Mouse (Mus musculus): ENCODE data around the gene Sema6c. TPM values are rescaled to one million over a fixed set of nuclear protein-coding genes. Genes with fewer than 3 reads are reported as not detected.
"Not testable (repeated sequence)": the region's sequence is repeated elsewhere in the genome, so short reads cannot be mapped to it uniquely, and the experiment has no call there.

The Sema6c gene
- polyA plus RNA-seq (2015; fragmentation: Nextera tagmentation; extraction: Ambion mirVana) = 33.1 and 42.6 TPM in 2 replicates

GRCm38 (mm10) chr3:95159987-95160963, at the start of gene Sema6c:
Sema6c (plus strand) TSS chr3:95160457.
- Histone ChIP-seq H3K36me3 (replicated peaks) (0 out of 2 replicates have a peak, but pooled peaks cover 3% of the 10 kb centered on the region), H3K4me2 (peak within 1 kb of the TSS; percentile 81)
- WGBS = under 1% methylated on average over 66 of the region's 66 CpGs

GRCm38 (mm10) chr3:95110911-95111726, 49.1 kb upstream of the Sema6c start, which contains the start of gene Vps72:
Vps72 (plus strand) TSS chr3:95111022.
- Histone ChIP-seq H3K9ac (peak within 1 kb of the TSS; percentile 72), H3K27me3 (replicated peaks) (no peaks in the 10 kb centered on the region), H3K4me2 (peak within 1 kb of the TSS; percentile 52), H3K4me3 (peak within 1 kb of the TSS; percentile 74), H3K36me3 (replicated peaks) (peaks cover 12% of the 10 kb centered on the region; the same call in 1 of the 2 replicates), H3K9me3 (no peaks in the 10 kb centered on the region), H3K27ac (peak within 1 kb of the TSS; percentile 94), H3K4me1 (peaks cover 16% of the 10 kb centered on the region)
- WGBS = under 1% methylated on average over 54 of the region's 54 CpGs
- ATAC-seq (replicated peaks) = peak; percentile 75

More at GRCm38 (mm10) chr3:95159987-95160963, at the start of gene Sema6c:
- Histone ChIP-seq H3K4me1 (peaks cover 38% of the 10 kb centered on the region), H3K4me3 (peak within 1 kb of the TSS; percentile 71), H3K27me3 (replicated peaks) (no peaks in the 10 kb centered on the region), H3K9ac (peak within 1 kb of the TSS; percentile 64), H3K9me3 (no peaks in the 10 kb centered on the region), H3K27ac (peak within 1 kb of the TSS; percentile 81)
- peak; percentile 97 for ATAC-seq (replicated peaks)

- H3K4me3 ChIP-seq = no peak overlapping the region
These were observed 47.5 kb upstream of the Sema6c start for GRCm38 (mm10) chr3:95112760-95113159.

GRCm38 (mm10) chr3:95117751-95118150, 42.5 kb upstream of the Sema6c start:
- WGBS = 94% methylated on average over 2 of the region's 2 CpGs
- H3K27me3 ChIP-seq (replicated peaks) = no peaks in the 10 kb centered on the region
- peaks cover 57% of the 10 kb centered on the region for H3K36me3 ChIP-seq (replicated peaks)
- ATAC-seq (replicated peaks) = no peak
- H3K4me1 ChIP-seq = peaks cover 6% of the 10 kb centered on the region
- H3K4me3 ChIP-seq = no peak overlapping the region
- no peaks in the 10 kb centered on the region for H3K9me3 ChIP-seq
- no peak overlapping the region for H3K9ac ChIP-seq
- no peak overlapping the region for H3K4me2 ChIP-seq
- H3K27ac ChIP-seq = no peak overlapping the region

More at GRCm38 (mm10) chr3:95112760-95113159, 47.5 kb upstream of the Sema6c start:
- H3K9ac ChIP-seq = no peak overlapping the region
- peaks cover 16% of the 10 kb centered on the region for H3K4me1 ChIP-seq
- no peak for ATAC-seq (replicated peaks)
- H3K27me3 ChIP-seq (replicated peaks) = no peaks in the 10 kb centered on the region
- no peaks in the 10 kb centered on the region for H3K9me3 ChIP-seq
- peaks cover 15% of the 10 kb centered on the region for H3K36me3 ChIP-seq (replicated peaks)
- 95% methylated on average over 1 of the region's 1 CpGs for WGBS
- peak overlapping the region; percentile 52; the same call in 1 of the 2 replicates for H3K4me2 ChIP-seq
- H3K27ac ChIP-seq = no peak overlapping the region

- no peak for ATAC-seq (replicated peaks)
These were observed 38.7 kb upstream of the Sema6c start for GRCm38 (mm10) chr3:95121580-95121979.

GRCm38 (mm10) chr3:95124246-95124645, 36.0 kb upstream of the Sema6c start, which contains the start of gene Tmod4:
Tmod4 (plus strand) TSS chr3:95124476.
- no peaks in the 10 kb centered on the region for H3K9me3 ChIP-seq
- peaks cover 32% of the 10 kb centered on the region for H3K36me3 ChIP-seq (replicated peaks)
- H3K4me3 ChIP-seq = no peak within 1 kb of the TSS
- no peak within 1 kb of the TSS for H3K27ac ChIP-seq
- no peak within 1 kb of the TSS for H3K4me2 ChIP-seq
- ATAC-seq (replicated peaks) = no peak; the same call in 1 of the 2 replicates
- WGBS = 60% methylated on average over 6 of the region's 6 CpGs
- H3K9ac ChIP-seq = no peak within 1 kb of the TSS
- no peaks in the 10 kb centered on the region for H3K27me3 ChIP-seq (replicated peaks)
- H3K4me1 ChIP-seq = no peaks in the 10 kb centered on the region

More at GRCm38 (mm10) chr3:95121580-95121979, 38.7 kb upstream of the Sema6c start:
- Histone ChIP-seq H3K4me2 (no peak overlapping the region), H3K27ac (no peak overlapping the region), H3K9ac (no peak overlapping the region), H3K9me3 (no peaks in the 10 kb centered on the region), H3K36me3 (replicated peaks) (peaks cover 49% of the 10 kb centered on the region), H3K27me3 (replicated peaks) (no peaks in the 10 kb centered on the region), H3K4me1 (no peaks in the 10 kb centered on the region), H3K4me3 (no peak overlapping the region)
- 84% methylated on average over 6 of the region's 6 CpGs for WGBS

- Histone ChIP-seq H3K27ac (no peak overlapping the region), H3K9me3 (no peaks in the 10 kb centered on the region), H3K9ac (no peak overlapping the region), H3K4me3 (no peak overlapping the region), H3K4me2 (no peak overlapping the region), H3K27me3 (replicated peaks) (no peaks in the 10 kb centered on the region), H3K36me3 (replicated peaks) (peaks cover 29% of the 10 kb centered on the region), H3K4me1 (no peaks in the 10 kb centered on the region)
- no peak for ATAC-seq (replicated peaks)
- WGBS = 28% methylated on average over 5 of the region's 5 CpGs
These were observed 35.3 kb upstream of the Sema6c start for GRCm38 (mm10) chr3:95124972-95125371.

- Histone ChIP-seq H3K27ac (no peak overlapping the region), H3K4me2 (no peak overlapping the region), H3K27me3 (replicated peaks) (no peaks in the 10 kb centered on the region), H3K36me3 (replicated peaks) (peaks cover 4% of the 10 kb centered on the region; the same call in 1 of the 2 replicates), H3K9me3 (no peaks in the 10 kb centered on the region), H3K4me1 (peaks cover 7% of the 10 kb centered on the region), H3K4me3 (no peak overlapping the region), H3K9ac (no peak overlapping the region)
- WGBS = 51% methylated on average over 6 of the region's 6 CpGs
- no peak for ATAC-seq (replicated peaks)
These were observed 31.0 kb upstream of the Sema6c start for GRCm38 (mm10) chr3:95129226-95129651.

- Histone ChIP-seq H3K27me3 (replicated peaks) (no peaks in the 10 kb centered on the region), H3K9ac (no peak overlapping the region), H3K27ac (no peak overlapping the region), H3K4me1 (peaks cover 10% of the 10 kb centered on the region), H3K36me3 (replicated peaks) (peaks cover 4% of the 10 kb centered on the region; the same call in 1 of the 2 replicates), H3K4me2 (no peak overlapping the region), H3K9me3 (no peaks in the 10 kb centered on the region), H3K4me3 (no peak overlapping the region)
- ATAC-seq (replicated peaks) = no peak
- WGBS = 95% methylated on average over 5 of the region's 5 CpGs
These were observed 30.2 kb upstream of the Sema6c start for GRCm38 (mm10) chr3:95130081-95130480.

GRCm38 (mm10) chr3:95132389-95132788, 27.9 kb upstream of the Sema6c start:
- H3K4me2 ChIP-seq; ATAC-seq (replicated peaks); H3K36me3 ChIP-seq (replicated peaks); H3K27ac ChIP-seq; H3K9me3 ChIP-seq; H3K27me3 ChIP-seq (replicated peaks); H3K9ac ChIP-seq: not testable (repeated sequence)
- H3K4me1 ChIP-seq = peaks cover 28% of the 10 kb centered on the region
- 90% methylated on average over 2 of the region's 2 CpGs for WGBS
- peak overlapping the region; percentile 69; the same call in 1 of the 2 replicates for H3K4me3 ChIP-seq

GRCm38 (mm10) chr3:95133176-95133575, 27.1 kb upstream of the Sema6c start:
- peak overlapping the region; percentile 87 for H3K4me2 ChIP-seq
- peak overlapping the region; percentile 63 for H3K9ac ChIP-seq
- WGBS = 56% methylated on average over 11 of the region's 11 CpGs
- H3K27me3 ChIP-seq (replicated peaks) = no peaks in the 10 kb centered on the region
- H3K4me1 ChIP-seq = peaks cover 28% of the 10 kb centered on the region
- peak; percentile 24 for ATAC-seq (replicated peaks)
- peaks cover 4% of the 10 kb centered on the region; the same call in 1 of the 2 replicates for H3K36me3 ChIP-seq (replicated peaks)
- H3K4me3 ChIP-seq = peak overlapping the region; percentile 69
- H3K27ac ChIP-seq = peak overlapping the region; percentile 83
- no peaks in the 10 kb centered on the region for H3K9me3 ChIP-seq

Measured in midbrain, embryonic 15.5 days (tissue).